Mouse (Mus musculus): ENCODE results near the gene Hnrnph3. TPM values are rescaled to one million over a fixed set of nuclear protein-coding genes. Genes with fewer than 3 reads are reported as not detected.

Gene Hnrnph3
- polyA plus RNA-seq, 1 experiment from 2014 or later = 75.0 TPM

DNA sequence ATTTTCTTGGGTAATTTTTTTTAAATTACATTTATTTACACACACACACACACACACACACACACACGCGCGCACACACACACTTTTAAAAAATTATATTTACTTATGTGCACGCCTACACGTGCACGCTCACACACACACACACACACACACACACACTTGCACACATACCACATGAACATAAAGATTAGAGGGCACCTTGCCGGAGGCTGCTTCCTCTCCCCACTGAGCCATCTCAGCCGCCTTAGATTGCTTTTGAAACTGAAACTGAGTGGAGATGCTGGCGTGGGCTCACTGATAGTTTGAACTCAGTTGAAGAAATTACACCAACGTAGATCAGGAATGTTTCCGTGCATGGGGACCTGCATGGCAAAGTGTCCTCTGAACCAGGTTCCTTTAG, 39.9 kb downstream of the Hnrnph3 start:
- Histone ChIP-seq H3K36me3 (replicated peaks; ENCODE audit: control insufficient read depth, insufficient read depth) (peaks cover 54% of the 10 kb centered on the region), H3K4me3 (replicated peaks; ENCODE audit: low read length) (no peak overlapping the region), H3K9ac (no peak overlapping the region), H3K4me2 (replicated peaks) (no peak overlapping the region), H3K27ac (no peak overlapping the region), H3K9me3 (ENCODE audit: control insufficient read depth, low read length) (no peaks in the 10 kb centered on the region), H3K4me1 (replicated peaks; ENCODE audit: control insufficient read depth, insufficient read depth, low read length) (peaks cover 11% of the 10 kb centered on the region; the same call in 1 of the 2 replicates), H3K27me3 (ENCODE audit: control insufficient read depth, insufficient read depth, low read length) (no peaks in the 10 kb centered on the region)
- DNase-seq (ENCODE audit: low spot score) (no peak), ATAC-seq (ENCODE audit: low FRiP score) (no peak)
- 95% methylated on average over 11 of the region's 11 CpGs for WGBS

GRCm38 (mm10) chr10:62980039-62980954, 43.7 kb downstream of the Hnrnph3 start, which contains the start of gene Rufy2:
Rufy2 (plus strand) TSS chr10:62980223.
- Histone ChIP-seq H3K4me2 (replicated peaks) (peak within 1 kb of the TSS; percentile 59), H3K36me3 (replicated peaks; ENCODE audit: control insufficient read depth, insufficient read depth) (peaks cover 28% of the 10 kb centered on the region), H3K4me1 (replicated peaks; ENCODE audit: control insufficient read depth, insufficient read depth, low read length) (peaks cover 11% of the 10 kb centered on the region; the same call in 1 of the 2 replicates), H3K27ac (peak within 1 kb of the TSS; percentile 92), H3K27me3 (ENCODE audit: control insufficient read depth, insufficient read depth, low read length) (no peaks in the 10 kb centered on the region), H3K9me3 (ENCODE audit: control insufficient read depth, low read length) (no peaks in the 10 kb centered on the region), H3K4me3 (replicated peaks; ENCODE audit: low read length) (peak within 1 kb of the TSS; percentile 71), H3K9ac (peak within 1 kb of the TSS; percentile 80)
- peak; percentile 93 for ATAC-seq (ENCODE audit: low FRiP score)
- DNase-seq (ENCODE audit: low spot score) = peak; percentile 92
- WGBS = under 1% methylated on average over 77 of the region's 77 CpGs

DNA sequence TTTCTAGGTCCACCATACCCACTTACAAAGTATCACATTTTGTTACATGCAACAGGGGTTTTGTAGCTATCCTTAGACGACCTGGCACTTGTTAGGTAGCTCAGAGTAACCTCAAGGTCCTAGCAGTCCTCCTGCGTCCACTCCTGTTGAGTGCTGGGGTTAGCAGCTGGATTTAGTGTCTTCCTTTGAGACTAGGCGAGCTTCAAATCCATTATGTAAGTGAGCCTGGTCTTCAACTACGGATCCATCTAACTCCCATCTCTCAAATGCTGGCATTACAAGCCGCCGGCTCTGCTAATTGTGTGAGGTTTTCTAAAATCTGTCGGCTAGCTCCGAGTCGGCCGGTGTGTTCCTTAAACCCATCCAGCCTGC, 44.4 kb downstream of the Hnrnph3 start:
- Histone ChIP-seq H3K27ac (peak overlapping the region; percentile 92), H3K27me3 (ENCODE audit: control insufficient read depth, insufficient read depth, low read length) (no peaks in the 10 kb centered on the region), H3K9me3 (ENCODE audit: control insufficient read depth, low read length) (no peaks in the 10 kb centered on the region), H3K4me2 (replicated peaks) (peak overlapping the region; percentile 59), H3K4me3 (replicated peaks; ENCODE audit: low read length) (peak overlapping the region; percentile 71), H3K9ac (peak overlapping the region; percentile 80), H3K4me1 (replicated peaks; ENCODE audit: control insufficient read depth, insufficient read depth, low read length) (peaks cover 11% of the 10 kb centered on the region; the same call in 1 of the 2 replicates), H3K36me3 (replicated peaks; ENCODE audit: control insufficient read depth, insufficient read depth) (peaks cover 22% of the 10 kb centered on the region)
- DNase-seq (ENCODE audit: low spot score) = no peak
- WGBS = 8% methylated on average over 10 of the region's 10 CpGs
- peak; percentile 17; the same call in 1 of the 2 replicates for ATAC-seq (ENCODE audit: low FRiP score)

GRCm38 (mm10) chr10:62971821-62972220, 52.2 kb downstream of the Hnrnph3 start:
- Histone ChIP-seq H3K27ac (no peak overlapping the region), H3K9me3 (ENCODE audit: control insufficient read depth, low read length) (no peaks in the 10 kb centered on the region), H3K4me2 (replicated peaks) (no peak overlapping the region), H3K4me1 (replicated peaks; ENCODE audit: control insufficient read depth, insufficient read depth, low read length) (no peaks in the 10 kb centered on the region), H3K36me3 (replicated peaks; ENCODE audit: control insufficient read depth, insufficient read depth) (peaks cover 21% of the 10 kb centered on the region), H3K4me3 (replicated peaks; ENCODE audit: low read length) (no peak overlapping the region), H3K27me3 (ENCODE audit: control insufficient read depth, insufficient read depth, low read length) (no peaks in the 10 kb centered on the region), H3K9ac (no peak overlapping the region)
- ATAC-seq (ENCODE audit: low FRiP score) (no peak; the same call in 1 of the 2 replicates), DNase-seq (ENCODE audit: low spot score) (no peak)
- 45% methylated on average over 16 of the region's 16 CpGs for WGBS

- ATAC-seq (ENCODE audit: low FRiP score) (no peak), DNase-seq (ENCODE audit: low spot score) (no peak)
- Histone ChIP-seq H3K4me1 (replicated peaks; ENCODE audit: control insufficient read depth, insufficient read depth, low read length) (no peaks in the 10 kb centered on the region), H3K27me3 (ENCODE audit: control insufficient read depth, insufficient read depth, low read length) (no peaks in the 10 kb centered on the region), H3K4me2 (replicated peaks) (no peak overlapping the region), H3K36me3 (replicated peaks; ENCODE audit: control insufficient read depth, insufficient read depth) (peaks cover 56% of the 10 kb centered on the region), H3K9ac (no peak overlapping the region), H3K27ac (no peak overlapping the region), H3K9me3 (ENCODE audit: control insufficient read depth, low read length) (no peaks in the 10 kb centered on the region), H3K4me3 (replicated peaks; ENCODE audit: low read length) (no peak overlapping the region)
- WGBS = 95% methylated on average over 15 of the region's 15 CpGs
Observed at GRCm38 (mm10) chr10:62966291-62966690, 57.7 kb downstream of the Hnrnph3 start.

GRCm38 (mm10) chr10:62965796-62966195, 58.2 kb downstream of the Hnrnph3 start:
- Histone ChIP-seq H3K27ac (no peak overlapping the region), H3K9ac (no peak overlapping the region), H3K36me3 (replicated peaks; ENCODE audit: control insufficient read depth, insufficient read depth) (peaks cover 60% of the 10 kb centered on the region), H3K27me3 (ENCODE audit: control insufficient read depth, insufficient read depth, low read length) (no peaks in the 10 kb centered on the region), H3K9me3 (ENCODE audit: control insufficient read depth, low read length) (no peaks in the 10 kb centered on the region), H3K4me1 (replicated peaks; ENCODE audit: control insufficient read depth, insufficient read depth, low read length) (no peaks in the 10 kb centered on the region), H3K4me2 (replicated peaks) (no peak overlapping the region), H3K4me3 (replicated peaks; ENCODE audit: low read length) (no peak overlapping the region)
- no peak for ATAC-seq (ENCODE audit: low FRiP score)
- DNase-seq (ENCODE audit: low spot score) = no peak
- 96% methylated on average over 11 of the region's 11 CpGs for WGBS

Other genes starting within 250 kb of the Hnrnph3 start
- gene Ccar1, start 231.9 kb downstream of the Hnrnph3 start, polyA plus RNA-seq (2014; fragmentation: Nextera tagmentation; extraction: Ambion mirVana) = 93.0 and 96.0 TPM in 2 replicates
- 44.1 and 45.9 TPM in 2 replicates for gene Tet1, start 115.2 kb downstream of the Hnrnph3 start, polyA plus RNA-seq (2014; fragmentation: Nextera tagmentation; extraction: Ambion mirVana)
- gene Slc25a16, start 103.6 kb downstream of the Hnrnph3 start, polyA plus RNA-seq (2014; fragmentation: Nextera tagmentation; extraction: Ambion mirVana) = 14.4 and 17.0 TPM in 2 replicates
- 3.1 and 4.6 TPM in 2 replicates for gene Dna2, start 77.2 kb downstream of the Hnrnph3 start, polyA plus RNA-seq (2014; fragmentation: Nextera tagmentation; extraction: Ambion mirVana)
- 58.5 and 59.6 TPM in 2 replicates for gene Rufy2, start 44.0 kb downstream of the Hnrnph3 start, polyA plus RNA-seq (2014; fragmentation: Nextera tagmentation; extraction: Ambion mirVana)
- 0.46 and 0.59 TPM in 2 replicates for gene Pbld2, start 98 bp upstream of the Hnrnph3 start, polyA plus RNA-seq (2014; fragmentation: Nextera tagmentation; extraction: Ambion mirVana)
- 0.39 and 0.75 TPM in 2 replicates for gene Pbld1, start 35.9 kb upstream of the Hnrnph3 start, polyA plus RNA-seq (2014; fragmentation: Nextera tagmentation; extraction: Ambion mirVana)
- 6.5 and 9.9 TPM in 2 replicates for gene Atoh7, start 75.4 kb upstream of the Hnrnph3 start, polyA plus RNA-seq (2014; fragmentation: Nextera tagmentation; extraction: Ambion mirVana)
- gene Mypn, start 179.7 kb upstream of the Hnrnph3 start, polyA plus RNA-seq (2014; fragmentation: Nextera tagmentation; extraction: Ambion mirVana) = 0.37 and 0.68 TPM in 2 replicates
- gene Herc4, start 219.6 kb upstream of the Hnrnph3 start, polyA plus RNA-seq (2014; fragmentation: Nextera tagmentation; extraction: Ambion mirVana) = 30.9 and 31.5 TPM in 2 replicates

Data from hindbrain, embryonic 14.5 days (tissue).